ENCODE assay signal across 11 mouse cellular contexts in the genomic region with DNA sequence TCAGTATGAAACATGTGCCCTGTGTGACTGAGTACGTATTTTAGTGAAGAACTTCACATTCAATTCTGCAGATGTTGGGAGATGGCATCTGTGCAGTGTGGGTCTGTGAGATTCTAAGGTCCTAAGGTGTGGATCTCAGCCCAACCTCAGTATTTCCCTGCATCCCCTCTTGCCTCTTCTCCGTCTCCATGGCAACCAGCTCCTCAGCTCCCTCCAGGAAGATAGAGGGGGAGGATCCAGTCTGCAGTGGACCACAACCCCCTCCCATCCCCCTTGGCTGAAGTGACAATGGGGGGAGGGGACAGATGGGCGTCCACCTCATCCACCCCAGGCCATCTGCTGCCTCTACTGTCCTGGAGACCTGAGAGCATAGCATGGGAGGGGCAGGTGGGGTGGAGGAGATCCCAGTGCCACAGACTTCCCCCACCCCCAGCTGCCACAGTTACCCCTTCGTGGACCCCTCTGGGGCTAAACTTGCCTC. TPM values are rescaled to one million over a fixed set of nuclear protein-coding genes. Genes with fewer than 3 reads are reported as not detected.
A peak's percentile ranks its signal among the peaks of the same experiment; 100 is the strongest.
DNase-seq lines count a peak whose midpoint lies in the region; ATAC-seq lines count a peak whose summit lies in the region.
"Had no signal": no experiment of that assay in that cellular context is flagged by ENCODE, and none has a peak within 500 bp of the region (broad histone marks: within the 10 kb centered on the region; RNA-seq: fewer than 3 reads in every experiment).

No protein-coding gene starts in this region.

- no peak for ATAC-seq in forebrain, embryonic 15.5 days (replicated peaks)
- ATAC-seq: CD4-positive, CD25-positive, alpha-beta regulatory T cell, adult 4 months had no signal

- no peak overlapping the region for H3K4me3 ChIP-seq in forebrain, embryonic 15.5 days
- peak overlapping the region; percentile 35; the same call in 1 of the 2 replicates for H3K4me3 ChIP-seq in midbrain, embryonic 10.5 days

- H3K27me3 ChIP-seq in forebrain, embryonic 15.5 days, result no peaks in the 10 kb centered on the region; the same call in 1 of the 2 replicates
- 0 out of 2 replicates have a peak, but pooled peaks cover 9% of the 10 kb centered on the region for H3K27me3 ChIP-seq in midbrain, embryonic 10.5 days (ENCODE audit: low read depth, poor library complexity, severe bottlenecking)

- peak overlapping the region; percentile 94 for H3K27ac ChIP-seq in forebrain, embryonic 15.5 days (replicated peaks)
- peak overlapping the region; percentile 99 for H3K27ac ChIP-seq in midbrain, embryonic 10.5 days (replicated peaks)

- peaks cover 67% of the 10 kb centered on the region for H3K4me1 ChIP-seq in forebrain, embryonic 15.5 days
- H3K4me1 ChIP-seq in midbrain, embryonic 10.5 days, result peaks cover 76% of the 10 kb centered on the region

- H3K36me3 ChIP-seq in forebrain, embryonic 15.5 days, result no peaks in the 10 kb centered on the region
- peaks cover 3% of the 10 kb centered on the region; the same call in 1 of the 2 replicates for H3K36me3 ChIP-seq in midbrain, embryonic 10.5 days

- peak overlapping the region; percentile 33 for H3K4me2 ChIP-seq in forebrain, embryonic 15.5 days (replicated peaks)

- no peaks in the 10 kb centered on the region for H3K9me3 ChIP-seq in forebrain, embryonic 15.5 days
- no peaks in the 10 kb centered on the region for H3K9me3 ChIP-seq in midbrain, embryonic 10.5 days (replicated peaks)

- peak; percentile 56 for DNase-seq in right cerebral cortex, adult 18-20 months
- no peak for DNase-seq in right cerebral cortex, postnatal 36 days (ENCODE audit: low spot score in 2 of 2)
- peak; percentile 73 for DNase-seq in midbrain, embryonic 10.5 days (ENCODE audit: low spot score)
- peak; percentile 43 for DNase-seq in right cerebral cortex, postnatal 4 days
- DNase-seq in kidney, postnatal 4 days, result no peak
- no peak for DNase-seq in spleen, postnatal 4 days (ENCODE audit: low spot score in 2 of 2)
- DNase-seq in MN1 (ENCODE audit: low spot score), result no peak
- DNase-seq: adrenal gland, adult 8-10 months; spleen, adult 18-20 months had no signal

- WGBS in forebrain, embryonic 15.5 days, result 11% methylated on average over 4 of the region's 4 CpGs
- WGBS in midbrain, embryonic 10.5 days, result 17% methylated on average over 4 of the region's 4 CpGs

- H3K9ac ChIP-seq in forebrain, embryonic 15.5 days (replicated peaks), result no peak overlapping the region

RNA-seq across cellular contexts. Expression of gene Nova2, which starts 1.9 kb away (rescaled TPM):
- 17.6 and 18.0 TPM in 2 replicates for polyA plus RNA-seq in forebrain, embryonic 15.5 days (2015; fragmentation: Nextera tagmentation; extraction: Ambion mirVana)
- 3.9 and 6.2 TPM in 2 replicates for polyA plus RNA-seq in midbrain, embryonic 10.5 days (2016; fragmentation: Nextera tagmentation; extraction: Ambion mirVana)
- polyA plus RNA-seq: CD4-positive, CD25-positive, alpha-beta regulatory T cell, adult 4 months had no signal

RNA-seq across cellular contexts. Expression of gene Ccdc61, which starts 13.5 kb away (rescaled TPM):
- polyA plus RNA-seq in forebrain, embryonic 15.5 days (2015; fragmentation: Nextera tagmentation; extraction: Ambion mirVana), result 26.5 and 27.9 TPM in 2 replicates
- 38.5 and 38.7 TPM in 2 replicates for polyA plus RNA-seq in midbrain, embryonic 10.5 days (2016; fragmentation: Nextera tagmentation; extraction: Ambion mirVana)

RNA-seq across cellular contexts. Expression of gene Pglyrp1, which starts 52.6 kb away (rescaled TPM):
- 18.2 and 19.2 TPM in 2 replicates for polyA plus RNA-seq in forebrain, embryonic 15.5 days (2015; fragmentation: Nextera tagmentation; extraction: Ambion mirVana)
- 1.6 and 1.7 TPM in 2 replicates for polyA plus RNA-seq in midbrain, embryonic 10.5 days (2016; fragmentation: Nextera tagmentation; extraction: Ambion mirVana)

Comparison
In these comparisons a context has a peak if more than half of its experiments do, and no peak if none do; other contexts are left out.
1. DNase-seq: peak in right cerebral cortex, adult 18-20 months (single experiment), midbrain, embryonic 10.5 days (single experiment) and right cerebral cortex, postnatal 4 days (single experiment); none in right cerebral cortex, postnatal 36 days (0 of 2), kidney, postnatal 4 days (0 of 2), spleen, postnatal 4 days (0 of 2) and MN1 (single experiment).